Mouse (Mus musculus): Measurements from ENCODE around the gene Hnrnpa1.
"Not testable (repeated sequence)": the region's sequence is repeated elsewhere in the genome, so short reads cannot be mapped to it uniquely, and the experiment has no call there.

The Hnrnpa1 gene

DNA sequence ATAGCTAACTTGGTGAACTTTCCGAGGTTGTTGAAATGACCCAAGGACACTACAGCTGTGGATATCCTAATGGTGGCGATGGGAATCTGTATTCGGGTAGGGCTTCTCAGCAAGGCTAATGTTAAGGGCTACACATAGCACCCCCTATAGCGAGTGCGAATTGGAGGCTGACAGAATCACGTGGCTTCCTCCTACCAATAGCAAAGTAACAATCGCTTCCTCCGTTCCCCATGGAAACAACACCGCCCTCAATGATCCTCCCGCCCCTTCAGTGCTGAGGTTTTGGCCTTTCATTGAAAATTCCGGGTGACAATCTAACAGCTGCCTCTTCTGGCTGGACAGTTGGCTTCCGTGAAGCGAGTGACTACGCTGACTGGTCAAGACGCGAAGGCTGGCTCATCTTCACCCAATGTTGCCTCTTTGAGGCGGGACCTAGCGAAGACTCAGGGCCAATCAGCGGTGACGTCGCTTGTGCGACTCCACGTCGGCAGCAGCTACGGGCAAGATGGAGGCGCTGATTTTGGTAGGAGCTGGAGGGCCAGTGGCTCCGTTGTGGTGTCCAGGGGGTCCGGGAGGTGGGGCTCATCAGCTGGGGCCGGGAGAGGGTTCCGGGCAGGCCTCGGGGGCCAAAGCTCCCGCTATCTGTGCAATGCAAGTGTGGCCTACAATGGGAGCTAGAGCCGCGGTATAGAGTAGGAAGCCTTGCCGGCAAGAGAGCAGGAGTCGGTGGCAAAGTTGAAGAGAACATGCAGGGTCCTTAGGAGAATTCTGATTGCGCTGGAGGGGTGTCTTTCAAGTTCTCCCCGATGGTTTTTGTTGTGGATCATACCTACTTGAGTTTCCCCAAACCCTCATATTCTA, 32.4 kb downstream of the Hnrnpa1 start, which contains the start of gene Copz1:
Gene Copz1 (plus strand): TSS at position 296 of the 861 bp plus-strand sequence.
- in situ Hi-C loops (cut with MboI): no loop called here

DNA sequence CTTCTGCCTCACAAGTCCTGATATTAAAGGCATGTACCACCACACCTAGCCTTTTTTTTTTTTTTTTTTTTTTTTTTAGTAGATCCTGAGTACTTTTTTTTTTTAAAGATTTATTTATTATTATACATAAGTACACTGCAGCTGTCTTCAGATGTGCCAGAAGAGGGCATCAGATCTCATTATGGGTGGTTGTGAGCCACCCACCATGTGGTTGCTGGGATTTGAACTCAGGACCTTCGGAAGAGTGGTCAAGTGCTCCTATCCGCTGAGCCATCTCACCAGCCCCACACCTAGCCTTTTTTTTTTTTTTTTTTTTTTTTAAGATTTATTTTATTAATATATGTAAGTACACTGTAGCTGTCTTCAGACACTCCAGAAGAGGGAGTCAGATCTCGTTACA, 35.7 kb downstream of the Hnrnpa1 start:
- in situ Hi-C loops (cut with MboI): not testable (repeated sequence)

DNA sequence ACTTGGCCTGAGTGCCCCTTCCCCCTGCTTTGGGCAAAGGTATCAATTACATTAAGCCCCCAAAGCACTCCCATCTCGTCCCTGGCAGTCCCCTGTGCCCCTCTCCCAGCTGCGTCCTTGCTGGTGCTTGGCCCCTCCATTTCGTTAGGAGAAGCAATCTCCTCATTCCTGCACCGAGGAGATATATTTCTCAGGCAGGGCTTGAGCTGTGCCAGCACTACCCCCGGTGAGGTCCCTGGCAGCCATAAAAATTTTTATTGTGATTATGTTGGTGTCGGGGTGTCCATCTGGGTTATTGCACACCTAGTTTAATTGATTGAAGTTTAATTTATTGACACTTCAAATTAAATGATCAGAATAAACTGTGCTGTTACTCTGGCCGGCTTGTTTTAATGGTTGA, 37.7 kb downstream of the Hnrnpa1 start:
- in situ Hi-C loops (cut with MboI): no loop called here

DNA sequence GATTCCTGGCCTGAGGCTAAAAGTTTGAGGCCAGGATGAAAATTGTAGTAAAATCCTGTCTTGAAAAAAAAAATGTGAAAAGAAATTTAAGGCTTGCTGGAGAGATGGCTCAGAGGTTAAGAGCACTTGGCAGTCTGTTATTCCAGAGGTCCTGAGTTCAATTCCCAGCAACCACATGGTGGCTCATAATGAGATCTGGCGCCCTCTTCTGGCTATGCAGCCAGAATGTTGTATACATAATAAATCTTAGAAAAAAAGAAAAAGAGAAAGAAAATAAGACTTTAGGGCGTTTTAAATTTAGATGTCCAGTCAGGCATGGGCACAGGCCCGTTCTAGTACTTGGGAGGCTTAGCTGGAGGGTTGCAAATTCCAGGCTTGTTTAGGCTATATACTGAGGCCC, 39.5 kb downstream of the Hnrnpa1 start:
- in situ Hi-C loops (cut with MboI): no loop called here

DNA sequence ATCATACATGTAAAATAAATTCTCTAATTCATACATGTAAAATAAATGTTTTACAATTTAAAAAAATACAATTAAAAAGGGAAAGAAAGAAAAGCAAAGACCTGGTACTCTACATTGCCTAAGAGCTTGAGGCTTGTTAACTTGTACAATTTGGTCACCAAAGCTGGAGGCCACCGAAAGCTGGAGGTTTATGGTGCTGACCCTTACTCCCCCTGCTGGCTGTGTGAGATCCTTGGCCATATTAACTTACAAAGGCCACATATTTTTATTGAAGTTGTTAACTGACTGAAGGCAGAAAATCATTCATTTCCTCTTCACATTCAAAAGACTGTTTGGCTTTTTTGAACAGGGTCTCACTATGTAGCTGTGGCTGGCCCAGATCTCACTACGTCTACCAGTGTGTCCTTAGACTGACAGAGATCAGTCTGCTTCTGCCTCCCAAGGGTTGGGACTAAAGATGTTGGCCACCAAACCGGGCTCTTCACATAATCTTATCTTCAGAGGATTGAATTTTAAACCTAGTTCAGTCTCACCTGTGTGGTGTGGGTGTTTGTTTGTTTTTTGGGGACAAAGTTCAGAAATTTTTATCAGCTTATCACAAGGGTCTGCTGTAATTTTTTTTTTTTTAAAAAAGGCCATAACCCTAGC, 40.7 kb downstream of the Hnrnpa1 start:
- in situ Hi-C loops (cut with MboI): no loop called here

DNA sequence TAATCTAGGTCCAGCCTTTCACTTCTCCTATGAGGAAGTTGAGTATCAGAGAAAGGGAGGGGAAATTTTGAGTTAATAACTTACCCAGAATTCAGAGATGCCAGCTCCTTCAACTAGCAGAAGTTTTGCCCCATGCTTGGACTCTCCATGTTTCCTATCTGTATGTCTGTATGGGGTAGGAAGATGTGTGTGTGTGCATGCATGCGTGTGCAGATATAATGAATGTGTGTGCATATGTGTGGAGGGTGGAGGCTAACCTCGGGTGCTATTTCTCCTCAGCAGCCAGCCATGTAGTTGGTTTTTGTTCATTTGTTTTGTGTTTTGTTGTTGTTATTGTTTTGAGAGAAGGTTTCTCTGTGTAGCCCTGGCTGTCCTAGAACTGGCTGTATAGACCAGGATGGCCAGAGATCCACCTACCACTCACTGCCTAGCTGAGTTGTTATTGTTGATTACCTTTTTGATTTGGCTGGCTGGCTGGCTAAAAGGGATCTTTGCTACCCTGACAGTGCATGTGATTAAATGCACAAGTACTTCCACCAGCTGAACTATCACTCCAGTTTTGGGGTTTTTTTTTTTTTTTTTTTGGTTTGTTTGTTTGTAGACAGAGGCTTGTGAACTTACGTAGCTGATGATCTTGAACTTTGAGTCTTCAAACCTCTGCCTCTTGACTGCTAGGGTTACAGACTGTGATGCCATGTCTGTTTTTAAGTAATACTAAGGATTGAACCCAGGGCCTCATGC, 41.4 kb downstream of the Hnrnpa1 start:
- in situ Hi-C loops (cut with MboI): no loop called here

DNA sequence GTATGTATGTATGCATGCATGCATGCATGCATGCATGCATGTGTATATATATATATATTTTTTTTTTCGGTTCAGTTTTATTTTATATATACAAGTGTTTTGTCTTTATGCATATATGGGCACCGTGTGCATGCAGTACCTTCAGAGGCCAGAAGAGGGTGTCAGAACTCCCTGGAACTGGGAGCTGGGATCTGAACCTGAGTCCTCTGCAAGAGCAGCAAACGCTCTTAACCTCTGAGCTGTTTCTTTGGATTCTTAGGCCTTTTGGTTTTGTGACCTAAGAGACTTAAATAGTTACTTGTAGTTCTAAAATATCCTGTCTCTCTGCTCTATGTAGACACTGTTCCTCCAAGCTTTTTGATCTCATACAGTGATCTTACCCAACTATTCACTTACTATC, 43.8 kb downstream of the Hnrnpa1 start:
- in situ Hi-C loops (cut with MboI): no loop called here

DNA sequence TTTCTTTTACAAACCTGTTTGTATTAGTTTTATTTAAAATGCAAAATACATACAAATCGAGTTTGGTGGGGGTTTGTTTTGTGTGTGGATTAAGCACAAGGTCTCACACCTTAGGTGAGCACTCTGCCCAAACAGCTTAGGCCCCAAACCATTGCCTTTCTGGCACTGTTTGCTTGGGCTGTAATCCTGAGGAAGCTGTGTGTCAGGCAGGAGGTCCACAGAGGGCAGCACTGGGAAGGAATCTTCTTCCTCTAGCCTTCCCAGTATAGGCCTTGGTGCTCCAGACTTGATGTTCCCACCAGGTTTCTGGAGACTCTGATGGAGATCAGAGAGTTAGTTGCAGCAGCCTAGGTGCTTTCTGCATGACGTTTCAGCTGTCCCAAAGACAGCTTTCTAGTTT, 44.4 kb downstream of the Hnrnpa1 start:
- in situ Hi-C loops (cut with MboI): no loop called here

DNA sequence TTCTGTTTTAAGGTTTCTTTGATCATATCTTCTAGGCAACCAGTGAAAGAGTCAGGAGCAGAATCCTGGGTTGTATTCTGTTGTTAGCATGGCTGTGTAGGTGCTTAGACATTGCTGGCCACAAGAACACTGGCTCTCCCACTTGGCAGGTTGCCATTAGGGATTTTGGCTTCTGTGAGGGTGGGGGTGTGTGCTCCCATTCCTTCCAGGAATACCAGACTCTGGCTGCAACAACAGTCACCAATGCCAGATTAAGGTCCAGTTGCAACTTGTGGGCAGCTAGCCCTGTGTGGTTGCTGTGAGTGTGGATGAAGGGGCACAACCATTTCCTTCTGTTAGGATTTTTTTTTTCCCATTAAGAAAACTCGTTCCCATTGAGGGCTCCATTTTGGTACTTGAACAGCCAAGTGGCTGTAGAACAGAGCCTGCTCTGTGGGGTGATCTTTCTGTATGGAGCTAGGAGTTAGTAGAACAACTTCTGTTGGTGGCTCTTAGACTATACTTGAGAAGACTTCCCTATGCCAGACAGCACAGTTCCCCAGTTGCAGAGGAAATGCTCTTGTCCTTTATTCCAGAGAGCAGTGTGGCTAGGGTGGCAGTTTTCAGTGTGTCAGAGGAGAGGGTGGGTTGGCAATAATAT, 45.7 kb downstream of the Hnrnpa1 start:
- in situ Hi-C loops (cut with MboI): no loop called here

DNA sequence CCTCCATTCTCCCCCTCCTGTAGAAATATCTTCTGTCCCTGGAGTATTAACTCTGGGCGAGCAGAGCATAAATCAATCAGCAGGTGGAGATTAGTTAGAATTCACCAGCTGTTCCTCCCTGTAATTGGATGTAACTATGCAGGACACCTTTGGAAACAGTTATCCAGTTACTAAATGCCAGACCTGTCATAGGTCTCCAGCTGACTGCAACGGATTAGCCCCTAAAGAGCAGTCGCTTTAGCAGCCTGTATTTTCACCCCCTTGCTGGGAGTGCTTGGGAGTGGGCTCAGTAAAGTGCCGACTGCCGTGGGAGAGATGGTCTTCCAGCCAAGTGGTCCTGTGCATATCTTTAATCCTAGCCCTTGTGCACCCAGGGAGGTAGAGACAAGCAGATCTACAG, 49.4 kb downstream of the Hnrnpa1 start:
- in situ Hi-C loops (cut with MboI): no loop called here

DNA sequence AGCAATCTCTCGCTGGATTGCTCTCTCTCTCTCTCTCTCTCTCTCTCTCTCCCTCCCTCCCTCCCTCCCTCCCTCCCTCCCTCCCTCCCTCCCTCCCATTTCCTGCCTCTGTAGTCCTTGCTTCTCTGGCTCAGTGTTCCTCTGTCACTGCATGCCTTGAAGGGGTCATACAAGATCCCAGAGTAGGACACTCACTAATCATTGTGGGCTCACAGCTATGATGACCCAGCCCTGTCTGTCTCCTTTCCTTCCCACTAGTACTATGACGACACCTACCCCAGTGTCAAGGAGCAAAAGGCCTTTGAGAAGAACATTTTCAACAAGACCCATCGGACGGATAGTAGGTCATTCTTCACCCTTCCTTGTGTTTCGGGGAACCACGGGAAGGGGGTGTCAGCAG, 50.2 kb downstream of the Hnrnpa1 start:
- in situ Hi-C loops (cut with MboI): no loop called here

DNA sequence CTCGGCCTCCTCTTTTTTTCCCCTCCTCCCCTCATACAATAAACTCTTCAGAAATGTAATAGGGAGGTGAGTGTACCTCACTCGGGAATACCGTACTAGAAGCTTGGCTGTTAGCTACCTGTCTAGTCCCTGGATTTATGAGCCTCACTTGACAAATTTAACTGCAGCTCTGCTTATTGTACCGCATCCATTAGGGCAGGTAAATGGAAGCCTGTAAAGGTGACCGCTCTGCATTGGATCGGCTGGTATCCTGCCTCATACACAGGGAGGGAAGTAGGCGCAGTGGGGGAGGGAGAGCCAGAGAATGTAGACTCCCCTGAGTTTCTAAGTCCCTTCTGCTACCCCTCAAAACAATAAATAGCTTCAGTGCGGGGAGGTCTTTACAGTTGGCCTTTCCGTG, 50.6 kb downstream of the Hnrnpa1 start:
- in situ Hi-C loops (cut with MboI): no loop called here

DNA sequence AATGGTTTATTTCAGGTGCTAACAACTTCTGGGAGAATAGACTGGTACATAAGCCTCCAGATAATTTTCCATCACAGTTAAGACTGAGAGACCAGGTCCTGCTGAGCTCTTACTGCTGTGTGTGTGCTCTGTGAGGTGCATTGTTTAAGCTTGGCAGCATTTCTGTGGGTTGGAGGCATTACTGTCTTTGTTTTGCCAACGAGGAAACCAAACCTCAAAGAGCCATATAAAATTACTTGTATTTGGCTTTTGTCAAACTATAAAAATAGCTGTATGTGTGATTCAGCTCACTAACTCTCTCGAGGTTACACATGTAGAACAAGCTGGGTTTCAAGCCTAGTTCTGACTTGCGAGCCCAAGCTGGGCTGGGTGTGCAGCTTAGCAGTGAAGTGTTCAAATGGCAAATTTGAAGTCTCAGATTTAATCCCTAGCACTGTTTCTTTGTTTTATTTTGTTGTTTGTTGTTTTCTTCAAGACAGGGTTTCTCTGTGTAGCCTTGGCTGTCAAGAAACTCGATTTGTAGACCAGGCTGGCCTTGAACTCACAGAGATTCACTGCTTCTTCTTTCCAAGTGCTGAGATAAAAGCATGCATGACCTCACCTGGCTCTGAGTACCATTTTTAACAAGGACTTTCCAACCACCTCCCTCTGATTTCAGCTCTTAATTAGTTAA, 52.6 kb downstream of the Hnrnpa1 start:
- in situ Hi-C loops (cut with MboI): no loop called here

DNA sequence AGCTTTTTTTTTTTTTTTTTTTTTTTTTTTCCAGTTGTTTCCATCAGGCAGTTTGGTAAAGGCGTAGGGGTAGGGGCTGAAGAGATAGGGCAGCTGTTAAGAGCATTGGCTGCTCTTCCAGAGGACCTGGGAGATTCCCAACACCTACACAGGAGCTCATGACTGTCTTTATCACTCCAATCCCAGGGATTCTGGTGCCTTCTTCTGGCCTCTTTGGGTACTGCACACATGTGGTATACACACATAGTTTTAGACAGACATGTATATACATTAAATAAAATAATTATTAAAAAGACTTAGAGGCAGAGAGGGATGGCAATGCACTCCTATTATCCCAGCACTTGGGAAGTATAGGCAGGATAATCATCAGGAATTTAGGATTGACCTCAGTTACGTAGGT, 53.1 kb downstream of the Hnrnpa1 start:
- in situ Hi-C loops (cut with MboI): no loop called here

DNA sequence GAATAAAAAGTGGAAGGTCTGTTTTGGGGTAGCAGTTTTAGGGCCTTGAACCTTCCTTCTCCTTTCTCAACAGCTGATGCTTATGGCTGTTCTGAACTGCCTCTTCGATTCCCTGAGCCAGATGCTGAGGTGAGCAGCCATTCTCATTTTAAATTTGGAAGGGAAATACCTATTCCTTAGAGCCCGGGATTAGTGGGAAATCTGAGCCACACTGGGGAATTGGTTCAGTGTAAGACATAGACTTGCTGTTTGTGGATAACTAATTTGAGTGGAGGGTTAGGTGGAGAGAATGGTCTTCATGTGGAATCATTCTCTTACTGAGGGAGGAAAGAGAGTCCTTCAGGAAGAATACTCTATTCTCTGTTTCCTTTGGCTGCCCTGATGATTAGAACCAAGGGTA, 54.4 kb downstream of the Hnrnpa1 start:
- in situ Hi-C loops (cut with MboI): no loop called here

DNA sequence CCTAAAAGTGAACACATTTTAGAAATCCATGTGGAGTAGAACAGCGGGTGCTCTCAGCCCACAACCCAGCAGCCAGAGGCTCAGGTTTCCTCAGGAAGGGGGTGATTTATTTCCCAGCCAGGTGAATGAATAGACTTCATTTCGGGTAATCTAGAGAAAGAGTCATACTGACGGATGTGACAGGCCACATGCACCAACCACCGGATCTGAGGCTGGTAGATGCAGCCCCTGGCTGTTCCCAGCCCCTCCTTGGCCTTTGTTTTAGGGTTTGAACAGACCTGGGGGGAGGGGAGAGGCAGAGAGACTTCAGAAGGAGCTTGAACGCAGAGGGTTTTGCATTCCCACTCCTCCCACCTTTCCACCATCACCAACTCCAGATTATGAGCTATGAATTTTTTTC, 55.6 kb downstream of the Hnrnpa1 start:
- in situ Hi-C loops (cut with MboI): no loop called here
